Mouse (Mus musculus): ENCODE measurements around the gene Cacna2d3. TPM values are rescaled to one million over a fixed set of nuclear protein-coding genes. Genes with fewer than 3 reads are reported as not detected.

The Cacna2d3 gene
- polyA plus RNA-seq, 1 experiment from 2014 or later, result 1.9 TPM

DNA sequence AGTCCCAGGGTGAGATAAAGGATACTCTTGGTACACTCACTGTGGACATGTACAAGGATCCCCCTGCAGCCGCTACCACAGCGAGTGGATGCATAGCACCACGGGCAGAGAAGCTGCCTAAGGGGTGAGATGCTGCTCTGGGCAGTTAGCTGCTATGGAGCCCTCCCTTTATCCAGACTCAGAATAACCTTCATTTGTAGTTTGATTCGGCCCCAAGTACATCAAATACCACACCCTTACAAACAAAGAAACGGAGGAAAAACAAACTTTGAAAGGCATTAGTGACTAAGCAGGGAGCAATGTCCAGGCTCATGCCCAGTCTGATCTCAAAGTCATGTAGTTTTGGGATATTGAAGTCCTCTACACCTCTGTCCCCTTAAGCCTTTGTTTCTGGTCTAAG lies 386.8 kb downstream of the Cacna2d3 start:
- no peak overlapping the region for H3K27ac ChIP-seq (replicated peaks)

GRCm38 (mm10) chr14:29334216-29334615 lies 387.4 kb downstream of the Cacna2d3 start:
- H3K27ac ChIP-seq (replicated peaks), result no peak overlapping the region
- no peak overlapping the region for H3K4me3 ChIP-seq
- no peaks in the 10 kb centered on the region for H3K27me3 ChIP-seq (replicated peaks; ENCODE audit: low read depth, poor library complexity, severe bottlenecking)
- no peaks in the 10 kb centered on the region for H3K4me1 ChIP-seq
- DNase-seq (ENCODE audit: low spot score), result no peak
- H3K9me3 ChIP-seq, result no peaks in the 10 kb centered on the region; the same call in 1 of the 2 replicates
- no peaks in the 10 kb centered on the region for H3K36me3 ChIP-seq (replicated peaks)
- 84% methylated on average over 2 of the region's 2 CpGs for WGBS

More for the DNA sequence above, 386.8 kb downstream of the Cacna2d3 start:
- no peaks in the 10 kb centered on the region for H3K27me3 ChIP-seq (replicated peaks; ENCODE audit: low read depth, poor library complexity, severe bottlenecking)
- no peaks in the 10 kb centered on the region; the same call in 1 of the 2 replicates for H3K9me3 ChIP-seq
- 83% methylated on average over 5 of the region's 5 CpGs for WGBS
- no peak for DNase-seq (ENCODE audit: low spot score)
- H3K4me1 ChIP-seq, result no peaks in the 10 kb centered on the region
- H3K36me3 ChIP-seq (replicated peaks), result no peaks in the 10 kb centered on the region
- no peak overlapping the region for H3K4me3 ChIP-seq

DNA sequence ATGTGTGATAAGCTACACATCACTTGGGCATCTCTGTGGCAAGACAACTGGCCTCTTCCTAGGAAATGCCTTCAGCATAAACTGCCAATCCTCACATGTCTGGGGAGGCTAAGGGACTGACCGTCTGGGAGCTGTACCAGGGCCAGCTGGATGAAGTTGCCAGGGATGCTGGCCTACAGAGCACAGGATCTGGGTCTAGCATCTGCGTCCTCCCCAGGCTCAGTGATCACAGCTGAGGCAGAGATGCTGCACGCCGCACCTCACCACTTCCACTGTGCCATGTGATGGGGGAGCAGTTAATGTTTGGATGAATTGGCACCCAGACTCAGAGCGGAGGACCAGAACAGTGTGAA lies 397.3 kb downstream of the Cacna2d3 start:
- H3K4me1 ChIP-seq, result no peaks in the 10 kb centered on the region
- no peaks in the 10 kb centered on the region for H3K27me3 ChIP-seq (replicated peaks; ENCODE audit: low read depth, poor library complexity, severe bottlenecking)
- no peak for DNase-seq (ENCODE audit: low spot score)
- WGBS, result 90% methylated on average over 5 of the region's 5 CpGs
- no peak overlapping the region for H3K27ac ChIP-seq (replicated peaks)
- H3K4me3 ChIP-seq, result no peak overlapping the region
- no peaks in the 10 kb centered on the region for H3K9me3 ChIP-seq
- H3K36me3 ChIP-seq (replicated peaks), result no peaks in the 10 kb centered on the region

DNA sequence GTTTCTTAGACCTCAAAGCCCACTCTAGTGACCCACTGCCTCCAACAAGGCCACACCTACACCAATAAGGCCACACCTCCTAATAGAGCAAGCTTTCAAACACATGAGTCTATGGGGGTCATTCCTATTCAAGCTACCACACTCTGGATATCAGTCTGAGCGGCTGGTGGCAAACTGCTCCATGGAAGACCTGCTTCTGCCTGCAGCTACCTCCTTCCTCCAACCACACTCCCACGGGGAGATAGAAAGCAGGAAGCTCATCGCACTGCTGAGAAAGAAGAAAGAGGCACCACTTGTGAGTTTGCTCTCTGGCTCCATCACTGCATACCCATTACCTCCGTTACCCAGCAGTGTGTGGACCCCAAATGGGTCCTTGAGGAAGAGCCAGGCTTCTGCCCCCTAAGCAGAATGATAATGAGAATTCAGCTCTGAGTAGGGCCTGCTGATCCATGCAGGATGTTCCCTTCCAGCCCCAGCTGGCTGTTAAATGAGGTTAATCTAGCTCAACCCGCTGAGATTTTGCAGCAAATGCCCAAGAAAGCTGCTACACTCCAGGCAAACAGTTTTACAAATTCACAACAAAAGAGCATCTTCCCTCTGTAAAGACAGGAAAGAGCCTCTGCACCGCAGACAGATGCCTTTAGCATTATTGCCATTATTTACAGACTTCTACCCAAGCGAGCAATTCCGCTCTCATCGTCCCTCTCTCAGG lies 397.8 kb downstream of the Cacna2d3 start:
- no peaks in the 10 kb centered on the region for H3K9me3 ChIP-seq
- H3K4me1 ChIP-seq, result no peaks in the 10 kb centered on the region
- WGBS, result 85% methylated on average over 9 of the region's 9 CpGs
- H3K36me3 ChIP-seq (replicated peaks), result no peaks in the 10 kb centered on the region
- no peak overlapping the region for H3K27ac ChIP-seq (replicated peaks)
- no peak overlapping the region for H3K4me3 ChIP-seq
- no peak for DNase-seq (ENCODE audit: low spot score)
- H3K27me3 ChIP-seq (replicated peaks; ENCODE audit: low read depth, poor library complexity, severe bottlenecking), result no peaks in the 10 kb centered on the region

GRCm38 (mm10) chr14:29313431-29313830 lies 408.2 kb downstream of the Cacna2d3 start:
- Histone ChIP-seq H3K36me3 (replicated peaks) (no peaks in the 10 kb centered on the region), H3K4me3 (no peak overlapping the region), H3K27ac (replicated peaks) (no peak overlapping the region), H3K27me3 (replicated peaks; ENCODE audit: low read depth, poor library complexity, severe bottlenecking) (no peaks in the 10 kb centered on the region), H3K4me1 (no peaks in the 10 kb centered on the region), H3K9me3 (no peaks in the 10 kb centered on the region)
- no peak for DNase-seq (ENCODE audit: low spot score)
- 88% methylated on average over 2 of the region's 2 CpGs for WGBS

- Histone ChIP-seq H3K27ac (replicated peaks) (no peak overlapping the region), H3K4me3 (no peak overlapping the region), H3K36me3 (replicated peaks) (no peaks in the 10 kb centered on the region), H3K27me3 (replicated peaks; ENCODE audit: low read depth, poor library complexity, severe bottlenecking) (no peaks in the 10 kb centered on the region), H3K9me3 (no peaks in the 10 kb centered on the region), H3K4me1 (no peaks in the 10 kb centered on the region)
- 88% methylated on average over 9 of the region's 9 CpGs for WGBS
- DNase-seq (ENCODE audit: low spot score), result no peak
Observed at GRCm38 (mm10) chr14:29305623-29306022, 416.0 kb downstream of the Cacna2d3 start.

DNA sequence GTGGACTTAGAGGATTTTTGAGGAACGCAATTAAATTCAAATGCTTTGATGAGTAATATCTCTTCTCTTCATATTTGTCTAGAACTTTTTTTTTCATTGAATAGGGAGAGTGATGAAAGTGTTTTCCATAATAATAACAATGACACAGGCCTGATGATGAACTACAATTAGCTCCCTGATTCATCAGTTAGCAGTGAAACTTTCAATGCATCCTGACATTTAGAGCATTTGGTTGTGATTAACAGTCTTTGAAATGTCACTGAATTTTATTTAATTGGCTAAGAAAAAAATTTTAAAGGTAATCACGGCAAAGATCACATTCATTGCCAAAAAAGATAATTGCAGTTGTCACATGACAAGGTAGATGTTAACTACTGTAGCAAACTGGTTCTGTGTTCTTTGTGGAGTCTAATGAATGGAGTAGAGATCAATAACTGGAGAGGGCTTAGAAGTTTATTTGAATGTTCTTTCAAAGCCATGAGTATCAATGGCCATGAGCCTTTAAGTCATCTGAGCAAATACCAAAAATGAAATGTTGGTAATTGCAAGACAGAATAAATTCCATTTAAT lies 425.4 kb downstream of the Cacna2d3 start:
- Histone ChIP-seq H3K27me3 (replicated peaks; ENCODE audit: low read depth, poor library complexity, severe bottlenecking) (no peaks in the 10 kb centered on the region), H3K4me3 (no peak overlapping the region), H3K9me3 (no peaks in the 10 kb centered on the region), H3K36me3 (replicated peaks) (no peaks in the 10 kb centered on the region), H3K4me1 (no peaks in the 10 kb centered on the region), H3K27ac (replicated peaks) (no peak overlapping the region)
- 76% methylated on average over 2 of the region's 2 CpGs for WGBS
- DNase-seq (ENCODE audit: low spot score), result no peak

DNA sequence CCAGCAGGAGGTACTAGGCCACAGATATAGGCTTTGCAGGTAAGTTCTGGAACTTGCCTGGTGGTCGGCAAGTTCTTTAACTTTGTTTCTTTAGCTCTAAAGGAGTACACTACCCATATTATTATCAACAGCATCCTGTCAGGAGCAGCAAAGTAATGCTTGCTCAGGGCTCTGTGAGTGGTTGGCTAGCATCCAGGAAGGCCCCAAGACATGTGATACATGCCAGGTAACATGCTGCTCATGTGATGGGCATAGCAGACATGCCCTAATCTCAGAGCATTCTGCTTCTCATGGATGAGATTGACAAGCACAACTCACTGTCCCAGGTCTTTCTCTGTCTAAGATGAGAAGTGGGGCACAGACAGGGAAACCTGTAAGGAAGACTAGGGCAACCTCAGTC lies 442.8 kb downstream of the Cacna2d3 start:
- no peaks in the 10 kb centered on the region for H3K36me3 ChIP-seq (replicated peaks)
- 83% methylated on average over 1 of the region's 1 CpGs for WGBS
- H3K27ac ChIP-seq (replicated peaks), result no peak overlapping the region
- no peak for DNase-seq (ENCODE audit: low spot score)
- H3K4me3 ChIP-seq, result no peak overlapping the region
- no peaks in the 10 kb centered on the region for H3K9me3 ChIP-seq
- no peaks in the 10 kb centered on the region for H3K4me1 ChIP-seq
- no peaks in the 10 kb centered on the region for H3K27me3 ChIP-seq (replicated peaks; ENCODE audit: low read depth, poor library complexity, severe bottlenecking)

DNA sequence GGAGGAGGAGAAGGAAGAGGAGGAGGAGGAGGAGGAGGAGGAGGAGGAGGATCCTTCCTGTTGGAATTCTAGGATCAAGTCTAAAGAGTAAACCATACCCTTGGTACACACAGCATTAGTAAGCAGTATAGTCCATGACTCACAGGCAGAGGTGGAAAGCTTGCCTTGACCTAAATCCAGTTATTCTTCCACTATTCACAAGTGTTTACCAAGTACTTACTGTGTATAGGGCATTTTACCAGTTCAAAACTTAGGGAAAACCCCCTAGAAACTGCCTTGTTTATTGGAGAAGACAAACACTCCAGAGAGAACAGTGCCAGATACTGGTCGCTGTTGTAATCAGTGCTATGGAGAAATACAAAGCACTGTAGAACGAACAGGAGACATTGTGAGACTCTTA lies 443.3 kb downstream of the Cacna2d3 start:
- H3K27me3 ChIP-seq (replicated peaks; ENCODE audit: low read depth, poor library complexity, severe bottlenecking), result no peaks in the 10 kb centered on the region
- H3K9me3 ChIP-seq, result no peaks in the 10 kb centered on the region
- H3K4me3 ChIP-seq, result no peak overlapping the region
- no peaks in the 10 kb centered on the region for H3K36me3 ChIP-seq (replicated peaks)
- WGBS, result 89% methylated on average over 2 of the region's 2 CpGs
- DNase-seq (ENCODE audit: low spot score), result no peak
- H3K27ac ChIP-seq (replicated peaks), result no peak overlapping the region
- no peaks in the 10 kb centered on the region for H3K4me1 ChIP-seq

GRCm38 (mm10) chr14:29277701-29278100 lies 444.0 kb downstream of the Cacna2d3 start:
- H3K4me1 ChIP-seq, result no peaks in the 10 kb centered on the region
- no peak for DNase-seq (ENCODE audit: low spot score)
- H3K4me3 ChIP-seq, result no peak overlapping the region
- H3K27me3 ChIP-seq (replicated peaks; ENCODE audit: low read depth, poor library complexity, severe bottlenecking), result no peaks in the 10 kb centered on the region
- no peaks in the 10 kb centered on the region for H3K36me3 ChIP-seq (replicated peaks)
- no peak overlapping the region for H3K27ac ChIP-seq (replicated peaks)
- H3K9me3 ChIP-seq, result no peaks in the 10 kb centered on the region
- 64% methylated on average over 2 of the region's 2 CpGs for WGBS

DNA sequence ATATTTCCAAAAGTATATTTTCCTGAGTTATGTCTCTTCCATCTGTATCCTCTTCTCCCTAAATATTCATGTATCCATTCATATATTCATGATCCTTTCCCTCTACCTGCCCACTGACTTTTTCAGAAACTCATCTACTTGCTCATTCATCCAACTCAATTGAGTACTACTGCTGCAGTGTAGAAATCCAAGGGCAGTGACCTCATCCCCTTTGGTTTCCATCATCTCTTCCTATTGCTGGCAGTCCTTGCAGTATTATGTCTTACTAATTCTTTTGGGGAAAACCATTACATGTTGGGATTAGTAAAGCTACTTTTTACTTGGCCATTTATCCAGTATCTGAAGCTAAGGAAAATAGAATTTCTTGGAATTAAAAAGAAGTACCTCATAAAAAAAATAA lies 447.8 kb downstream of the Cacna2d3 start:
- Histone ChIP-seq H3K27me3 (replicated peaks; ENCODE audit: low read depth, poor library complexity, severe bottlenecking) (no peaks in the 10 kb centered on the region), H3K36me3 (replicated peaks) (no peaks in the 10 kb centered on the region), H3K9me3 (no peaks in the 10 kb centered on the region), H3K4me3 (no peak overlapping the region), H3K27ac (replicated peaks) (no peak overlapping the region), H3K4me1 (peaks cover 11% of the 10 kb centered on the region)
- DNase-seq (ENCODE audit: low spot score), result no peak

DNA sequence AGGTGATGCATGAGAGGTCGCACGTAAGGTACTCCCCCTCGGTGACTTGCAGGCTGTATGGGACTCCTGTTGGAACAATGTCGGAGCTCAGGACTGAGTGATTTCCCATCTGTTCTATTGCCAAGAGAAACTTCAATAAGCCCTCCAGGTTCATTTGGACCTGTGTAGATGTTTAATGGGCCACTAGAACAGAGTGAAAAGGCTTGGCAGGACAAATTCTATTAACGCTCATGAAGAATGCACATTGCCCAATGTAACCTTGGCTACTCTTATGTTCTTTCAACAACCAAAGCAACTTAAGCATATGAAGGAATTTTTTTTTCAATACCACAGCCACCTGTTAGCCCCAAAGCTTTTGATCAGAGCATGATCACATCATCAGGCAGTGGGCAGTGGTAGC lies 451.1 kb downstream of the Cacna2d3 start:
- H3K9me3 ChIP-seq, result no peaks in the 10 kb centered on the region
- no peak for DNase-seq (ENCODE audit: low spot score)
- no peaks in the 10 kb centered on the region for H3K27me3 ChIP-seq (replicated peaks; ENCODE audit: low read depth, poor library complexity, severe bottlenecking)
- no peak overlapping the region for H3K4me3 ChIP-seq
- H3K27ac ChIP-seq (replicated peaks), result no peak overlapping the region
- peaks cover 30% of the 10 kb centered on the region for H3K4me1 ChIP-seq
- 89% methylated on average over 5 of the region's 5 CpGs for WGBS
- H3K36me3 ChIP-seq (replicated peaks), result no peaks in the 10 kb centered on the region

- H3K4me3 ChIP-seq, result no peak overlapping the region
- H3K27ac ChIP-seq (replicated peaks), result no peak overlapping the region
- DNase-seq (ENCODE audit: low spot score), result peak; percentile 9
- H3K9me3 ChIP-seq, result no peaks in the 10 kb centered on the region
- H3K36me3 ChIP-seq (replicated peaks), result no peaks in the 10 kb centered on the region
- no peaks in the 10 kb centered on the region for H3K27me3 ChIP-seq (replicated peaks; ENCODE audit: low read depth, poor library complexity, severe bottlenecking)
- peaks cover 30% of the 10 kb centered on the region for H3K4me1 ChIP-seq
- 51% methylated on average over 2 of the region's 2 CpGs for WGBS
Observed at GRCm38 (mm10) chr14:29269816-29270215, 451.8 kb downstream of the Cacna2d3 start.
